Mouse (Mus musculus) forelimb bud, embryonic 11.5 days (tissue): Measurements from ENCODE around the gene Prkcb.

Experiments
- DNase-seq: peaks from one replicate; pipeline ENCODE4 v3.0.0-alpha.2; 2012; ENCODE audit warnings: low read depth, low spot score

Prkcb gene

DNA sequence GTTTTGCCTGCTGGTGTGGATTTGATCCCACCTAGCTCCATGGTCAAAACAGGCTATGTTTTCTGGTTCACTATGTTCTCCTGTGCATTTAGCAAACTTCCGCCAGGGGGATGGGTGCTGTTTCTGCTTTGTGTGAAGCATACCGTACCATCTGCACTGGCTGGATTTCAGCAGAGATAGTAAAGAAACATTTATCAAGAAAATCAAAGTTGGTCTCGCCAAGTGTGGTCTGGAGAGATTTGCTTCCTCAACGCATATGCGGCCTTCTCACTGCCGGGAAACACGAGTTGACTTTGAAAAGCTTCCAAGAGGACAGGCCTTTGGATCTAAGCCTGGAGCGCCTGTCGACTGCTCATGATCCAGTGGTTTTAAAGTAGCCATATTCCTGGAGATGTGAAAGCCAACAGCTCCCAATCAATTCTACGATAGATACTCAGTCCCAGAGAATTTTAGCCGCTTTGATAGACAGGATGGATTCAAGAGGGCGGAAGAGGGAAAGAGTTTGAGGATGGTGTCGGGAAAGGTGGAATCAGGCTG is 223.9 kb downstream of the Prkcb start:
- DNase-seq, result no peak

DNA sequence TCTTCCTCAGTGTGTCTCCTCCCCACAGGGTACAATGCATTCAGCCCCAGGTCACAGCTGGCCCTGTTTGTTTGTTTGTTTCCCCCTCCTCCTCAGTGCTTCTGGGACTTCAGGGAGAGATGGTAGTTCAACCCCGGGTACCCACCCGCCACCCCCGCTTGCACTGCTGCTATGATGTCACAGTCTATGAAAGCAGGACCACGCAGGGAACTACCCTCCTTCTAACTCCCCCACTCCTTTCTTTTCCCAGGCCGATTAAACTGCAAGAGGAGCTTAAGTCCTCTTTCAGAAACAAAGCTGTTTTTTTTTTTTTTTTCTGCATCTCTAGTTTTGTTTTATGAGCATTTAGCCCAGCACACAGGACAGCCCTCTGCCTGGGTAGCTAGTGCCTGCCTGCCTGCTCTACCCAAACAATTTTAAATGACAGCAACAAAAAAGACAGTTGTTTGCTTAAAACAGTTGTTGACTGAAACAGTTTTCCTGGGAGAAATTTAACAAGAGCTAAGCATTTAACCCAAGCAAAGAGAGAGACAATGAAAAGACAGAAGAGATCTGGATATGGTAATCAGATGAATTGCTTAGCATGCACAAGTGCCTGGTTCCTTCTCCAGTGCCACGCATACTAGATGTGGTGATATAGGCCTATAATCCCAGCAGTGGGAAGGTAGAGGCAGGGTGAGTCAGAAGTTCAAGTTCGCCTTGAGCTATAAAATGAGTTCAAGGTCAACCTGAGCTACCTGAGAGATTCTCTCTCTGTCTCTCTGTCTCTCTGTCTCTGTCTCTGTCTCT is 232.5 kb downstream of the Prkcb start:
- DNase-seq, result no peak

DNA sequence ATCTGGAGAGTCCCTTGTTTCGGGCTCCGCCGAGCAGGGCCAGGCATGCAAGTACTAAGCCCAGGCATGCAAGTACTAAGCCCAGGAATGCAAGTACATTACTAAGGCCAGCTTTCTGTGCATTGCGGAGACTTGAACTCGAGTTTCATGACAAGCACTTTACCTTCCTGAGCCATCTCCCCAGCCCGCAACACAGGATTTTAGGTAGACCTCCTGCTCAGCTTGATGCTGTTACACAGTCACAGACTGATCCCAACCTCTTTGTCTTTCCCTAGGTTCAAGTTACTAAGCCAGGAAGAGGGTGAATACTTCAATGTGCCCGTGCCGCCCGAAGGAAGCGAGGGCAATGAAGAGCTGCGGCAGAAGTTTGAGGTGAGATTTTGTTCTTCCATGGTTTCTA is 239.7 kb downstream of the Prkcb start:
- DNase-seq, result no peak

DNA sequence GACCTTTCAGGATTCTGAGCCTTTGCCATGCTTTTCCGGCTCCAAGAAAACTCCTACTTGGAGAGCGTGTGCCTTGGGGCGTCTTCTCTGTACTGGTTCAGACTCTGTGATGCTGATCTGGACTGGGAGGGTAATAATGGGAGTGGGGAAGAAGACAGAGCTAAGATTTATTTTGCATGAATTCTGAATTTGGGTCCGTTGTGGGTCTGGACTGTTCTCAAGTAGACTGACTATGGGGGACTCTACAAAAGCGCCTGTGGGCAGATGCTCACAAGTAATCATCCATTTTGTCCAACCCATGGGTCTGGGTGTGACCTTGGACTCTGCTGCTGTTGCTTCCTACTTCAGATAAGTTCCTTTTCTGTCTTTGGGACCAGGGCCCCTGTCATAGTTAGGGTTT is 240.1 kb downstream of the Prkcb start:
- no peak for DNase-seq

DNA sequence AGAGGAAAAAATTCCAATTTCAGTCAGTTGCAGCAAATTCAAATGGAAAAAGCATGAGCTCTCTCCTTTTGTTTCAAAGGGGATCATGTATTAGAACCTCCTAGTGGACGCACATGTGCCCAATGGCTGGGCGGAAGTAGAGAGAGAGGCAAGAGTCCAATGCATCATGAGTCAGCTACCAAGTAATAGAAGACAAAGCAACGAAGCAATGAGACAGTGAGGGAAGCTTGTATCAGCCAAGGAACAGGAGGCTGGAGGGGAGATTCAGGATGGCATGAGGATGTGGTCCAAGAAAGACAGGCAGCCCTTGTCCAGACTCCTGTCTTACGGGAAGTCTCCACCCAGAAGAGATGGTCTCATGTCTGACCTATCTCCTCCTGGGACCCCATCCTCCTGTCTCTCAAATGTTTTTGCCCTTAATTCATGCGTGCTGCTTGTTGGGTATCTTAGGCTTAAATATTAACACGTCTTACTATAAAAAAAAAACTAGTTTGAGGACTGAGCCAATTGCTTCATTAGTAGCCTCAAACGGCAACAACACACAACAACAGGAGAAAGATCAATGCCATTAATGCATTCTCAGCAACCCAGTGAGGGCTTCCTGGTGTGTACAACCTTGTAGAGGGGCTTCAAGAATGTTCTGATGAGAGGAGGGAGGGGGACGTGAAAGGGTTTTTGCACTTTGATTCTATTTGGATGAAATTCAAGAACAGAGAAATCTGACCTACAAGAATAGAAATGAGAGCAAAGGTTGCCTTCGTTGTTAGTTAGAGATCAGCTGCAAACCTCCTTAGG is 245.2 kb downstream of the Prkcb start:
- DNase-seq, result no peak

DNA sequence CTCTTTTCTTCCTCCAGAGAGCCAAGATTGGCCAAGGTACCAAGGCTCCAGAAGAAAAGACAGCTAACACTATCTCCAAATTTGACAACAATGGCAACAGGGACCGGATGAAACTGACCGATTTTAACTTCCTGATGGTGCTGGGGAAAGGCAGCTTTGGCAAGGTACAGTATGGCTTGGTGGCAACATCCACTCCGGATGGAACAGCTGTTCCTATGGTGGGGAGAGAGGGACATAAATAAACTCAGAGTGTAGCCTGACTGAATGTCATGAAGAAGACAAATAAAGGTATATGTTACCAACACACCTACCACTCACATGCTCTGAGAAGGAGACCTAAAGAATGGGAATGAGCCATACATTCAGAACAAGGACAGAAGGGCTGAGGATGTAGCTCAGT is 256.1 kb downstream of the Prkcb start:
- no peak for DNase-seq

DNA sequence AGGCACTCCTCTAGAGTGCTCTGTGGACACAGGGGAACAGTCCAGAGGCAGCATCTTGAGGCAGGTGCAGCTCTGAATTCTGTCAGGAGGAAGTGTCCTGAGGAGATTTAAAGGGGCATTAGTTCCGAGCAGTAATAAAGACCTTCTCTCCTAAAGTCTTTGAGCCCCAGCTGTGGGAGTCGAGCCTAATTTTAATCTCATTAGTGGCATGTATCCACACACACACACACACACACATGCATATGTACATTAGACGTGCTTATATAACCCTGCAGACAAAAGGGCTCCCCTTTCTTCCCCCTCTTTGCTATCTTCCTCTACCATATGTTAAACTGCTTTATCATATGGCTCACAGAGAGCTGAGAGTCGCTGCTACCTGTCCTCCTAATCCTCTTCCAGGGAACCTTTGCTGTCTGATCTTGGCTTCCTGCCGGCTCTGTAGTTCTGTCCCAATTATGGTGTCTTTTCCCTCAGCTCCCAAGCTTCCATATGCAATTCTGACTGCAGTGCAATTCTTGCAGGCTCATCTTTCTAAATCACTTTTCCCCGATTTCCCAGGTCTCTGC is 268.1 kb downstream of the Prkcb start:
- DNase-seq, result no peak

DNA sequence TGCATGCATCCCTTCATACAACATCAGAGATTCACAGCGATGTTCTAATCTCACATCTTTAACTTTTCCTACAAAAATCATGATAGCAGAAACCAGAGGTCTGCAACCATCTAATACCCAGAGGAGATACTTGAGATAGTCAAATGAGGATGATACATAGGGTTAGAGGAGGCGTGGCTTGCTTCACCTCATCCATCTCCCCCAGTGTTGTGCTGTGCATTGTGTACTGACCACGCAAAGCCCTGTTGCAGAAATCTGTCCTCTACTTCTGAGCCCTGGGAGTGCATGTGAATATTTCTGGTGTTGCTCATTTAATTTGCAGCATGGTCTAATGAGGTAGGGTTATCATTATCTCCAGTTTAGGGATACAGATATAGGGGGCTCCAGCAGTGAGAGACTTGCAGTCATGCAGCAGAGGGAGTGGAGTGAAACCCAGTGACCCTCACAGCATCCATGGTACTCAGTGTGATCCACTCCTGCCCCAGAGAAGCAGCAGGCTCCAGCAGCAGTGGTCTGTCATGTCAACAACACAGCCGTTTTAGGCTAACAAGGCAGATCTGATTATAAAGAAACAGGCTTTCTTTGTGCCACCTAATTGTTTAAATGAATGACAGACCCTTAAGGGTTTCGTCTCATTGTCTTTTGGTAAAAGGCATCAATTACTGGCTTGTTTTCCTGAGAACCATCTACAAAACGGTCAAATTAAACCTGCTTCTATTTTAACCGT is 269.7 kb downstream of the Prkcb start:
- no peak for DNase-seq

DNA sequence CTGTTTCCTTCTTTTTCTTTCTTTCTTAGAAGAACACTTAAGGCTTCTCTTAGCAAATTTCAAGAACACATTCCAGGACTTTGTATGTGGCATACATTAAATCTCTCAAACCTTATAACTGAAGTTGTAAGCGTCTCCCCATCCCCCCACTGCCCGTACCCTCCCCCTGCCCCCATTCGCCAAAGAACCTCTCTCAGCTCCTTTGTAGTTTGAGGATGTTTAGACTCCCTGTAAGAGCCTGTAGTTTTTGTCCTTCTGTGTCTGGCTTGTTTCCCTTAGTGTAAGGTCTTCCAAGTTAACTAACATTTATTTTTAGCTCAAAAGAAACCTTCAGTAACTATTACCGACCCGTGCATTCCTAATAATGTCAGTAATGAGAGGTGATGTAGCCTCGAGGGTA is 270.4 kb downstream of the Prkcb start:
- DNase-seq, result no peak

DNA sequence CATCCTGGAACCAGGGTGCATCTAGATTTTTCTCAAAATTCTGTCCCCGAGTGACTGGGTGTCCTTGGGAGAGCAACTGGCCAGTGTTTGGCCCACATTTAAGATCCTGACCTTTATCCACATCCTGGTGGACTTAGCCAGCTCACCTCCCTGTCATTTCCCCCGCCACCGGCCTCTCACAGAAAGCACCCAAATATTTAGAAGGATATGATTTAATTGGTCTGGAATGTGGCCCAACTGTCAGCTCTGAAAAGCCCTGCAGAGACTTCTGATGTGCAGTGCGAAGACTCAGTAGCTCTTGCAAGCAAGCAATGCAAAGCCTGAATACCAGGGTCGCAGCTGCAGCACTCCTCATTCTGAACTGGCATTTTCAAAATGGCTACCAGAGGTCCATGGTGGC is 274.0 kb downstream of the Prkcb start:
- no peak for DNase-seq

DNA sequence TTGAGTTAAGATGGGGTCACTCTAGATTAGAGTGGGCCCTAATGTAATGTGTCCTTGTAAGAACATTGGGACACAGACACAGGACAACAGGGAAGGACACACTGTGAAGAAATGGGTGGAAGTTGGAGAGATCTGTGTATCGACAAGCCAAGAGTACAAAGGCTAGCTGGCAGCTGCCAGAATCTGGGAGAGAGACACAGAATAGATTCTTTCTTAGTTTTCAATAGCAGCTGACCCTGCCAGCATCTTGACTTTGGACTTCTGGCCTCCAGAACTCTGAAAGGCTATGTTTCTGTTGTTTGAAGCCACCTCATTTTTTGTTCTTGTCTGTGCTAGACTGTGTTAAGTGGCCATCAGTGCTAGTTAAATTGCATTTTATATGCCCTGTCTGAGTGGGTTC is 276.8 kb downstream of the Prkcb start:
- DNase-seq, result no peak

DNA sequence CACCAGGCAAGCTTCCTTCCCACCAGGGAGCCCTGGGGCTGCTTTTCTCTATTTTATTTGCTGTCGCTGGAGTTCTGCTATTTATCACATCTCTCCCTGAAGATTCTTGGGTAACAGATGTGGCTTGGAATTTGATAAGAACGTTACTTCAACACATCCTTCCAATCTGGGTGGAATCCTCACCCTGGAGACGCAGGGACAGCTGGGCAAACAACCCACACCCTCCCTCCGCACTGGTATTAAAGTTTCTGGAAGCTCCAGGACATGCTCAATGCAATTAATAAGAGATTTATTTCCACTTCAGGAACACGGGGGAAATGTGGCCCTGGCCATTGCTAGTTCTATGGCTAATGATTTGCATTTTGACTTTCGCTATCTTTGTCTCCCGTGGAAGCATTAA is 277.5 kb downstream of the Prkcb start:
- no peak for DNase-seq

DNA sequence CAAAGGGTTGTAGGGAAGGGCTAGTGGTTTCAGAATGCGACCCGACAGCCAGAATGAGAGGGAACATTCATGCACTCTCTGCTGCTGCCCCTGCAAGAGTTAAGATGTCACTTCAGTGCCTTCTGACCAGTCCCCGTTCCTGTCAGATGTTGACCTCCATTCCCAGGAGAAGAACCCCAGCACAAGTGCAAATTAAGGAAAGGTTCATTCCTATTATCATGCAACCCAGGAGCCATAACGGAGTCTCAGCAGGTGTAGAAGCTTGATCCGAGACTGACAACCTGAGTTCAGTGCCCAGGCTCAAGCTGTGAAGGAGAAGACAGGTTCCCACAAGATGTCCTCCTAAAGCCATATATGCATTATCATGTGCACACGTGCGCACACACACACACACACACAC is 280.2 kb downstream of the Prkcb start:
- DNase-seq, result no peak

DNA sequence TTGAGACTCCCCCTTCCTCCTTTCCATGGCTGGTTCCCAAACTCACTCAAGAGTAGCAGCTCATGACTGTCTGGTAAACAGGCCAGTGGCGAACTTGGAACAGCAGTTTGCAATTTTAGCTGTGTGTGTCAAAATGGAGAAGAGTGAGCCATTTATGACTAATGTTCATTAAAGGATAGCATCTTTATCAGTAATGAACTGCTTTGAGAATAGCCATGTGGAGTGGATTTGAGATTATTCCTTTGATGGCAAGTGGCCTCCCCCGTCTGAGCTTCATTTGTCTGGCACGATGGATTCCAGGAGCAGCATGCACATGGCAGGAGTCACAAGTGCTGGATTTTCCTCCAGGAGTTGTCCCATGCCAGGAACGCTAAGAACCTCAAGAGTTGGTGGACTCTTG is 281.9 kb downstream of the Prkcb start:
- no peak for DNase-seq

DNA sequence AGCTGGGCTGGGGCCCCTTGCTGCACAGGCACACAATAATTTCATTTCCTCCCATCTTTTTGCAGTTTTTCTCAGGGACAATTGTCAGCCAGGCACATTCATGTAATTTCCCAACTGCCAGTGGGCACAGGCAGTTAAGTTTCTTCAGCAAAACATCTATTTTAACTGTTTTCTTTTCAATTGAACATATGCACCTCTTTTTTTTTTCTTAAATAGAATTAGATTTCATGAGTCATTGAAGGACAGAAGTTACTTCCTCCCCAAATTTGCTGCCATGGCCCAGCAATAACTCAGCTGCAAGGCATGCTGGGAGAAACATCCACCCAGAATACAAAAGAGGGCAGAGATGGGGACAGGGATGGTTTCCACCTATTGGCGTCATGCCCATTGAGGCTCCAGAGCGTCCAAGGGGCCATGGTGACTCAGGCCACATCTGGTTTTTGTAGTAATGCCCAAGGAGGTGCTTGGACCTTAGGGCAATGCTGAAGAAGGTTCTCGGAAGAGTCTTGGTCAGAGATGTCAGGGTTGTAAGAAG is 284.6 kb downstream of the Prkcb start:
- DNase-seq, result no peak

DNA sequence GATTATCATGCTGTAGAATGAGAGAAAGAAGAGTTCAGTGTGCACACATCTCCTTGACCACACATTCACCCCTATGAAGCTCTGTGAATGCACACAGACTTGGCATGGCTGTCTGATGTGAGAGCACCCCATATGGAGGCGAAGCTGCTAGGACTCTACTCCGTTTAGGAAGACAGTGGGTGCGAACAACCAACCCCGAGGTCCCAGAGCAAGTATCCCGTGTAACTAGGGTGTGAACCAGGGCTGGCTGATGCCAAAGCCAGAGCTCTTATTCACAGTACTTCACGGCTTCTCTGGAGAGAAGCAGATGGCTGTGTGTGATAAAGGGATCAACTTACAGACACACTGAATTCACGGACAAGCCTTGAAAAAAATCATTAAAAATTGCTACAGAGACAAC is 285.9 kb downstream of the Prkcb start:
- DNase-seq, result no peak

DNA sequence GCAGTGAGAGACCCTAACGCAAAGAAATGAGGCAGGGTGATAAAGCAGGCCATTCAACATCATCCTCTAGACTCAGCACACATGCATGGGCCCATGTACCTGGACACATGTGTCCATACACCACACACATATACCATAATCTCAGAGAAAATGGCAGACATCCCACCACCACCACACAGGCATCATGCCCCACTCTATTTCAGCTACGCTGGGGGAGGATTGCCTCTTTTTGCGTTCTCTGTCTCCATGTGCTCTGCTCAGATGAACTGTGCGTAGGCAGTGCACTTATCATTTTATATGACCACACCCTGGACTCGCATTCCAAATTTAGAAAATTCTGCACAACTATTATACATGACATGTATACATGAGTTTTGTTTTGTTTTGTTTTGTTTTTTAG is 286.5 kb downstream of the Prkcb start:
- DNase-seq, result no peak

DNA sequence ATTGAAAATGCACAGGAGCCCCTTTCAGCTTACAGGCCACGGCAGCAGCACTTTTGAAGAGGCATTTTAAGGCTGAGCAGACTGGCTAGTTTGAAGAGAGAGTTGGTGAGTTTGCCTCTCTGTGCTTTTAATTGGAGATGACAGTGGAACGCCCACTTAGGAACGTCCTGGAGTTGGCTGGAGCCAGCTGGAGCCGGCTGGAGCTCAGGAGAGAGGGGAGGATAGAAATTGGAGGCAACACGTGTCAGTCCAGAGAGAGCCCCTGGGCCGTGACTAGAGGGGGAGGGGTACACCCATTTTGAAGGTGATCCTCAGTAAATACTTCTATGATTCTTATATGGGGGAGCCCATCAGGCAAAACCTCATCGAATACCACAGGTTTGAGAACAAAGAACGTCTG is 287.0 kb downstream of the Prkcb start:
- DNase-seq, result no peak

DNA sequence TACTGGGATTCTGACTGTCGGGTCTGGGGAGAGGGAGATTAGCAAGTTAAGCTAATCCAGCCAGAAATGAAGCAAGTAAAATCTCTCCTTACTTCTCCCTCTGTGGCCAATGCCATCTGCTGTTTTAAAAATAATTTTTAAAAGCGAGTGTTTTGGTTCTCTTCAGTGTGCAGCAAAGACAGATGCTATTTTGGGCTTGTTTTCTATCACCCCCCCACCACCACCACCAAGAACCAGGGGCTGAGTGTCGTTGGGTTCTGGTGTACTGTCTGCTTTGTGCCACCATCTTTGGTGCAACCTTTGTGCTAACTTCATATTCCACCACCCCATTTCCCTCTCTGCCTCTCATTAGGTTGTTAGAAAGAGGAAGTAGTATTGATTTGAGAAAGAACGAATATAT is 289.0 kb downstream of the Prkcb start:
- no peak for DNase-seq

DNA sequence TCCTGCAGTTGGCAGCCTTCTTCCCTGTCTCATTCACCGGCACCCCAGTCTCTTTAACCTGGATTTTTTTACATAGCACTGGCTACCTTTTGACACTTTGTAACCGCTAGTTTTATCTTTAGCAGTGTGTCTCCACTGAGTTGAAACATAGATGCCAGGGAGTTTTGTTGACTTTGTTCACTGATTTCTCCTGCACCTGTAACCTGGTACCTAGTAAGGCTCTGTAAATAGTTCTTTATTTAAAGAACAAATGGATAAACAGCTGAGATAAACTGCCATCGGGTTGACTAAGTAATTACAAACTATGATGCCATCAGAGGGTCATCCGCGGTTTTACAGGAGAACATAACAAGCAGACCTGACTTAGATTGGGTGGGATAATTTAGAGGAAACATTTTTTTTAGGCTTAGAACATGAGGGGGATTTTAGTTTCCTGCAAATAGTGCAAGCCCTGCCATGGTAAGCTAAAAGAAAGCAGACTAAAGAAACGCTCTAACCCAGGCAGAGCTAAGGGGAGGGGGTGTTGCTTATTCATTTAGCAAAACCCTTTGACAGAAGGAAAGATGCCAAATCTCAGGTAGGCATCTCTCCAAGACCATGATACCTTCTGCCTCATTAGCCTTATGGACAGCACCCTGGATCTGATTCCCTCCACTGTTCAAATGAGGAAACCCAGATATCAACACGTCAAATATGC is 291.1 kb downstream of the Prkcb start:
- no peak for DNase-seq

DNA sequence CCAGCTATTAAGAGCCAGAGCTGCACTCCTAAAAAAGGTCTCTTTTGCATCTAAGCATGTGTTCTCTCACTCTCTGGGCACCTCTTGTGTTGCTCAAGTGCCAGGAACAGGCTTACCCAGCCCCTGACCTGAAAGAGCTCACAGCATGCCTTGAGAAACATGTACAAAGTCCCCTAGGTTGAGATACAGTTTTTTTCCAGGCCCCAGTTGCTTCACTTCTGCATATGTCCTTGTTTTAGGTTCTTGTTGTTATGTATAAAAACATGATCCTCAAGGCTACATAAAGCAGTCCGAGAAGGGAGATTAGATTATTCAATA is 291.6 kb downstream of the Prkcb start:
- no peak for DNase-seq
